Mouse (Mus musculus) embryonic facial prominence, embryonic 15.5 days (tissue): ENCODE results near the gene Cers6. TPM values are rescaled to one million over a fixed set of nuclear protein-coding genes. Genes with fewer than 3 reads are reported as not detected.

Experiments used
- ATAC-seq: fragments of 200-750 bp; cut with Nextera tagmentation; 2 replicates; pipeline ENCODE4 v1.8.0; 2017; ENCODE audit warnings: low read depth, moderate TSS enrichment; ENCODE audit not compliant: insufficient number of reproducible peaks, low FRiP score, low TSS enrichment
- H3K27ac ChIP-seq: fragments of 300-500 bp; sonication (generic); replicated peaks from 2 replicates; pipeline ENCODE4 v1.5.1; 2015; ENCODE audit warnings: mild to moderate bottlenecking, inconsistent platforms
- H3K27me3 ChIP-seq: fragments of 300-500 bp; sonication (generic); 2 replicates; pipeline ENCODE4 v1.6.1; 2015; ENCODE audit warnings: inconsistent platforms
- H3K36me3 ChIP-seq: fragments of 300-500 bp; sonication (generic); 2 replicates; pipeline ENCODE4 v1.6.1; 2015; ENCODE audit warnings: mild to moderate bottlenecking, inconsistent platforms
- H3K4me1 ChIP-seq: fragments of 300-500 bp; sonication (generic); 2 replicates; pipeline ENCODE4 v1.6.1; 2015; ENCODE audit warnings: inconsistent platforms
- H3K4me2 ChIP-seq: fragments of 300-500 bp; sonication (generic); replicated peaks from 2 replicates; pipeline ENCODE4 v1.6.1; 2015; ENCODE audit warnings: mild to moderate bottlenecking, inconsistent platforms
- H3K4me3 ChIP-seq: fragments of 300-500 bp; sonication (generic); replicated peaks from 2 replicates; pipeline ENCODE4 v1.5.1; 2015; ENCODE audit warnings: mild to moderate bottlenecking, inconsistent platforms
- H3K9ac ChIP-seq: fragments of 300-500 bp; sonication (generic); 2 replicates; pipeline ENCODE4 v1.6.1; 2015; ENCODE audit warnings: inconsistent platforms
- H3K9me3 ChIP-seq: fragments of 300-500 bp; sonication (generic); replicated peaks from 2 replicates; pipeline ENCODE4 v1.6.1; 2016; ENCODE audit warnings: inconsistent platforms
- WGBS: fragments of 180-500 bp; shearing (Covaris S2); methylation state at CpG from one replicate; pipeline ENCODE4 v1.1.7; 2015; 5-methylcytosine and 5-hydroxymethylcytosine counted together
- polyA plus RNA-seq: library from polyadenylated mRNA; unstranded; fragments of >200 nt; fragmentation: Nextera tagmentation; extraction: Ambion mirVana; gene quantifications from 2 replicates; pipeline ENCODE4 v1.2.1, GENCODE M21; 2015

Gene Cers6
- polyA plus RNA-seq, 1 experiment from 2014 or later, result 34.3 TPM

DNA sequence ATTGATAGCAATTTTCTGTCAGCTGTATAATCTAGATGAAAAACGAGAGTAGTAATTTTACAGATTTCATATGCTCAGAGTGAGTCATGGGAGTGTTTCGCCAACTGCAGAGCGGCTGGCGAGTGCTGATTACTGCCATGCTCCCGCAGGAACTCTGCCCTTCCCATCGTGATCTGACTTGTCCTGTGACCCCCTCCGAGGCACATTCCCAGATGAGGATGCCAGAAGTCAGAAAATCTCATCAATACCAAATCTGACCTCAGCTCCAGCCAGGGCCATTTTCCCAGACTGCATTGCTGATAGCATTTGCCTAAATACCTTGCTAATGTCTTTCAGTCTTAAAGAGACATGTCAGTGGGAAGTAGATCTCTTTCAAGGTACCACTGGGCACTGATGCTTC, 187.9 kb downstream of the Cers6 start:
- WGBS, result 48% methylated on average over 7 of the region's 7 CpGs
- ATAC-seq, result no peak
- Histone ChIP-seq H3K4me1 (no peaks in the 10 kb centered on the region), H3K4me2 (no peak overlapping the region), H3K27ac (no peak overlapping the region), H3K9ac (no peak overlapping the region), H3K4me3 (no peak overlapping the region), H3K9me3 (no peaks in the 10 kb centered on the region), H3K36me3 (no peaks in the 10 kb centered on the region), H3K27me3 (no peaks in the 10 kb centered on the region)

DNA sequence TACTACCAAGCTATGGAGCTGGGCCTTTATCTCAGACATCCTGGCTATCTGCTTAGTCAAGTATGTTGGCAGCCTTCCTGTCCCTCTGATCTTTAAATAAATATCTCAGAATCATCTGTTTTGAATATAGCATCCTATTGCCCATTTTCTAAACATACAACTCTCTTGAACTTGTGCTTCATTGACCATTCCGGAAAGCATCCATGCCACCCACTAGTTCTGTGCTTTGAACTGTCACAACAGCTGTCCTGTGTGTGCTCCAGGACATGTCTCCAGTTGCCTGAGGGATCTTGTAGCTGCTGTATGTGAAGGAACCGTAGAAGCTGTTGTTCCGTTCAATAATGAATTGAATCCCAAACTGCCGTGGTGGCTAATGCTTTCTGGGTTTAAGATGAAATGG, 188.9 kb downstream of the Cers6 start:
- H3K4me3 ChIP-seq, result no peak overlapping the region
- no peaks in the 10 kb centered on the region for H3K9me3 ChIP-seq
- no peaks in the 10 kb centered on the region for H3K36me3 ChIP-seq
- ATAC-seq, result no peak
- H3K27ac ChIP-seq, result no peak overlapping the region
- H3K27me3 ChIP-seq, result no peaks in the 10 kb centered on the region
- no peak overlapping the region for H3K9ac ChIP-seq
- H3K4me2 ChIP-seq, result no peak overlapping the region
- H3K4me1 ChIP-seq, result no peaks in the 10 kb centered on the region
- WGBS, result 57% methylated on average over 4 of the region's 4 CpGs

DNA sequence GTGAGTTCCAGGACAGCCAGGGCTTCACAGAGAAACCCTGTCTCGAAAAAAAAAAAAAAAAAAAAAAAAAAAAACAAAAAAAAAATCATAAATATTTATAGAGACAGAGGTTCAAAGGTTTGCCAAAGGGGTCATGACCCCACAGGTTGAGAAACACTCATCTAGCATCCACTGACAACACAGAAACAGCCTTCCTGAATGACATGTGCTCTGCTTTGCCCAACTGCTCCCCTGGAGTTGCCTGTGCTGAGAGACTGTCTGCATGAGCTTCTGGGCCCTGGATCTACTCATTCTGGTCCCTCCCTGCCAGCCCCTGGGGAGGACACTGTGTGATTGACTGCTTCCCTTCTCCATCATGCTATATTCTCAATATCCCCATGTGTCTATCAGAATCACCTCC, 190.4 kb downstream of the Cers6 start:
- H3K4me3 ChIP-seq, result no peak overlapping the region
- H3K27me3 ChIP-seq, result no peaks in the 10 kb centered on the region
- no peaks in the 10 kb centered on the region for H3K36me3 ChIP-seq
- 67% methylated on average over 1 of the region's 1 CpGs for WGBS
- H3K27ac ChIP-seq, result no peak overlapping the region
- no peak overlapping the region for H3K4me2 ChIP-seq
- H3K4me1 ChIP-seq, result no peaks in the 10 kb centered on the region
- no peaks in the 10 kb centered on the region for H3K9me3 ChIP-seq
- no peak for ATAC-seq
- H3K9ac ChIP-seq, result no peak overlapping the region

DNA sequence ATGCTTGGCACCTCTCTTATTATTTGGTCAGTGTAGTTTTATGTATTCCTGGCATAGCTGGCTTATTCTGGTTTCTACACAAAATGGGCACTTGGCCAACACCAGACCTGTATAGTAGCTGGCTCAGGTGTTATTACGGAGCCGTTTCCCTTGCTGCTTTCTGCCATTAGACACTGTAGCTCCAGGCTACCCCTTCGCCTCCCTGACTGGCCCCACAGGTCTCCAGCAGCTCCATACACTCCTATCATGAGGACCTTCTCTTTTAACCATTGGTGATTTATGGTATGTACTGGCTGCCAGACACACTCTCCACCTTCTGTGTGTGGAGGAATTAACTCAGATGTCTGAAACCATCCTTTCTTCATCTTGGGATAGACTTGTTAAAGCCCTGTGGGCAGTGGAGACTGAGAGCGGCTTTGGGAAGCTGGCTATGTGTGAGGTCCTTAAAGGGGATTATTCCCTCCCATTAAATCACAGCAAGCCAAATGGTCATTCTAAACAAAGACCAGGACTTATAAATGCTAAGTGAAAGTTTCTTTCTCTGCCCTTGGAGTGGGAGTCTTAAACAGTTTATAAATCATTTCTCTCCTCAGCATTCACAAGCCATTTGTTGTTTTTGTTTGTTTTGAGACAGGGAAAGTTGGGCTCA, 192.1 kb downstream of the Cers6 start:
- no peak overlapping the region for H3K4me3 ChIP-seq
- H3K4me2 ChIP-seq, result no peak overlapping the region
- ATAC-seq, result no peak
- no peaks in the 10 kb centered on the region for H3K36me3 ChIP-seq
- 64% methylated on average over 4 of the region's 4 CpGs for WGBS
- H3K9ac ChIP-seq, result no peak overlapping the region
- H3K27me3 ChIP-seq, result no peaks in the 10 kb centered on the region
- no peak overlapping the region for H3K27ac ChIP-seq
- H3K9me3 ChIP-seq, result no peaks in the 10 kb centered on the region
- H3K4me1 ChIP-seq, result no peaks in the 10 kb centered on the region

DNA sequence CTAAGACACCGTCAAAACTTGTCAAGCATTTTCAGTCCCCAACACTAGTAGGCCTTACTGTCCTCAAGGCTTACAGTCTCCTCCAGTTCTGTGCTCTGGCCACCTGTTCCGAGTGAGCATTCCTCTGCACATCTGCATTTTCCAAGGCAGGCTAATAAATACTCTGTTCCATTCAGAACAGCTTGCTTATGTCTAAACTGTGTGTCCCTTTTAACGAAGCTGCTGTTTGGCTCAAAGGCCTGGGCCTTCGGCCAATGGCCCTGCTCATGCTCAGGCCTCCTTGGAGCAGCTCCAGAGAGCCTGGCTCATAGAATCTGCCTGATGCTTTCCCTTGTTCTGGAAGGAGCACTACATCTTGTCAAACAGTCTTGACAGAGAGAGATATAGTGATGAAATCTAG, 193.0 kb downstream of the Cers6 start:
- no peak overlapping the region for H3K4me3 ChIP-seq
- H3K27ac ChIP-seq, result no peak overlapping the region
- no peaks in the 10 kb centered on the region for H3K4me1 ChIP-seq
- 69% methylated on average over 4 of the region's 4 CpGs for WGBS
- no peaks in the 10 kb centered on the region for H3K9me3 ChIP-seq
- no peaks in the 10 kb centered on the region for H3K27me3 ChIP-seq
- H3K36me3 ChIP-seq, result no peaks in the 10 kb centered on the region
- ATAC-seq, result peak; percentile 54; the same call in 1 of the 2 replicates
- no peak overlapping the region for H3K4me2 ChIP-seq
- no peak overlapping the region for H3K9ac ChIP-seq

DNA sequence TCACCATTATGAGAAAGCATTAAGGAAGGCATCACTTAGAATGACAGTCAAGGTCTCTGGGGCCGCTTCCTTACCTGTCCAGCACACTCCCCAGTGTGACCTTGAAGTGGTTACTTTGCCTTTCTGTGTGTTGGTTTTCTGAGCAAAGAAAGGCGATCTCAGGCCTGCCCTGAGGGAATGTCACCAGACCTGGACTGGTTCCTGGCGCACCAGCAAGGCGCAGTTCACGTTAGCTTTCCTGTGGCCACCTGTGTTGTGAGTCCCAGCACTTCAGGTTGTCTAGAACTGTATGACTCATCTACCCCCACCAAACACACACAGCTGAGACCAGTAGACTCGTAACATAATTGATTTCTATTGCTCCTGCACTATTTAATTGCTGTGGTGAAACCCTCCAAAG, 193.9 kb downstream of the Cers6 start:
- Histone ChIP-seq H3K36me3 (no peaks in the 10 kb centered on the region), H3K4me2 (no peak overlapping the region), H3K27me3 (no peaks in the 10 kb centered on the region), H3K27ac (no peak overlapping the region), H3K9me3 (no peaks in the 10 kb centered on the region), H3K9ac (no peak overlapping the region), H3K4me1 (no peaks in the 10 kb centered on the region), H3K4me3 (no peak overlapping the region)
- WGBS, result 91% methylated on average over 6 of the region's 6 CpGs
- no peak for ATAC-seq

DNA sequence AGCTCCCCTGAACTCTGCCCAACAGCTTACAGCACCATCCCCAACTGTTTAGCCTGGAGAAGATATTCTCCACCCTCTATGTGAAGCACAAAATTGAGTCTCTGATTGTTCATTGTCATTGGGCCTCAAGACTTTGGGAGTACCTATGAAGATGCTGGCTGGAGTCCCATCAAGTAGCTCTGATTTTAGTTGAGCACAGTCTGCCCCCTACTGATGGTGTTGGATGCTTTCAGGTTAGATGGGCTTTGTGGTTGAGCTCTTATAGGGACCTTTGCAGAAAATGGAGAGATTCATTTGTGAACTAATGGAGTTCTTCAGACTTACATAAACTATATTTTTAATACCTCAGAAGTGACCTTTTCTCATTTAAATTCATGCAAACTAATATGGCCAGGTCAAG, 200.1 kb downstream of the Cers6 start:
- no peak for ATAC-seq
- Histone ChIP-seq H3K27ac (no peak overlapping the region), H3K4me2 (no peak overlapping the region), H3K36me3 (no peaks in the 10 kb centered on the region), H3K4me3 (no peak overlapping the region), H3K9ac (no peak overlapping the region), H3K27me3 (no peaks in the 10 kb centered on the region), H3K9me3 (no peaks in the 10 kb centered on the region), H3K4me1 (no peaks in the 10 kb centered on the region)

DNA sequence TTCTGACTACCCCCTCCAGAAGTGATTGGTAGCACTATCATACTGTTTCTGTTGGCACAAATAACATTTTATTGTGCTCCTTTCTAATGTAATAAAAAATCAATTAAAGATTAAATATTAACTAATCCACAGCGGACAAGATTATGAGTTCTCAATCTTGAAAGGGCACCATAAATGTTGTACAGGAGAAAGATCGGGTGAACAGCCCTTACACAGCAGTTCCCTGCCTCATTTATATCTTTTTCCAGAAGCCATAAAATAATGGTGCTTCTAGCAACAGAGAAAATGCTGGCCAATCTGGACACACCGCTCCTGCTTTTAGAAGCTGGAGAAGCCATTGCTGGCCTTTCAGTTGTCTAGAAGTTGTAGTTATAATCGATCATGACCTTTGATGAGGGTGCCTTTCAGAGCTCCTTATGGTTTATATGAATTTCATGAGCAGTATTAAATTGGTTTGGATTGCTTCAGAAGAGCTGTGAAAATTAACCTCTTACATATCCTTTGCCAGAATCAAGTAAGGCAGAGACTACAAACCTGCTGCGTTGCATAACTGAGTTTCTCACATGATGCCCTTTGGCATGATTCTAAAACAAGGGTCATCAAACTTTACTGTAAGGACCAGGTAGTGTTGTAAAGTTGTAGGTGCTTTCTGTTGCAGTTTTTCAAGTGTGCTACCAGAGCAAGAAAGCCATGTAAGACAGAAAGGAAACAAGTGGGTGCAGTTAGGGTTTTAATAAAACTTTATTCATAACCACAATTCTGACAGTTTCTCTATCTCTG, 200.9 kb downstream of the Cers6 start:
- H3K4me2 ChIP-seq, result no peak overlapping the region
- H3K27ac ChIP-seq, result no peak overlapping the region
- H3K4me1 ChIP-seq, result no peaks in the 10 kb centered on the region
- no peak overlapping the region for H3K4me3 ChIP-seq
- H3K9ac ChIP-seq, result no peak overlapping the region
- H3K27me3 ChIP-seq, result no peaks in the 10 kb centered on the region
- no peaks in the 10 kb centered on the region for H3K9me3 ChIP-seq
- no peak for ATAC-seq
- WGBS, result 92% methylated on average over 5 of the region's 5 CpGs
- H3K36me3 ChIP-seq, result no peaks in the 10 kb centered on the region

DNA sequence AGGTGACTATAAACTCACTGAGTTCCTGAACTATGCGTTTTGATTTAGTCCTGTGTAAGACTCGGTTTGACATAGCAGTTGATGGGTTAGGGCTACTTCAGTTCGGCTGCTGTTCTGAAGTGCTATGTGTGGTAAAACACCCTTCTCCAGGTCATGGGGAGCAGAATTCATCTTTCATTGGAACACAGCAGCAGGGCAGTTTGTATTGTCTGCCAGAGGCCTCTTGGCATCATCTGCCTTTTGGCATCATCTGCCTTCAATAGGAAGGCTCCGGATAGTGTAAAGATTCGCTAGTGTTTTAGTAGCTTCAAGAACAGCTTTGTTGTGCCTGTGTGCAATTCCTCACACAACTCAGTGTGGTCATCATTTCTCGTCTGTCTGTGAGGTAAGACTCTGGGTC, 203.5 kb downstream of the Cers6 start:
- Histone ChIP-seq H3K9ac (no peak overlapping the region), H3K4me1 (no peaks in the 10 kb centered on the region), H3K27ac (no peak overlapping the region), H3K4me3 (no peak overlapping the region), H3K27me3 (no peaks in the 10 kb centered on the region), H3K9me3 (no peaks in the 10 kb centered on the region), H3K4me2 (no peak overlapping the region), H3K36me3 (no peaks in the 10 kb centered on the region)
- 86% methylated on average over 6 of the region's 6 CpGs for WGBS
- no peak for ATAC-seq

DNA sequence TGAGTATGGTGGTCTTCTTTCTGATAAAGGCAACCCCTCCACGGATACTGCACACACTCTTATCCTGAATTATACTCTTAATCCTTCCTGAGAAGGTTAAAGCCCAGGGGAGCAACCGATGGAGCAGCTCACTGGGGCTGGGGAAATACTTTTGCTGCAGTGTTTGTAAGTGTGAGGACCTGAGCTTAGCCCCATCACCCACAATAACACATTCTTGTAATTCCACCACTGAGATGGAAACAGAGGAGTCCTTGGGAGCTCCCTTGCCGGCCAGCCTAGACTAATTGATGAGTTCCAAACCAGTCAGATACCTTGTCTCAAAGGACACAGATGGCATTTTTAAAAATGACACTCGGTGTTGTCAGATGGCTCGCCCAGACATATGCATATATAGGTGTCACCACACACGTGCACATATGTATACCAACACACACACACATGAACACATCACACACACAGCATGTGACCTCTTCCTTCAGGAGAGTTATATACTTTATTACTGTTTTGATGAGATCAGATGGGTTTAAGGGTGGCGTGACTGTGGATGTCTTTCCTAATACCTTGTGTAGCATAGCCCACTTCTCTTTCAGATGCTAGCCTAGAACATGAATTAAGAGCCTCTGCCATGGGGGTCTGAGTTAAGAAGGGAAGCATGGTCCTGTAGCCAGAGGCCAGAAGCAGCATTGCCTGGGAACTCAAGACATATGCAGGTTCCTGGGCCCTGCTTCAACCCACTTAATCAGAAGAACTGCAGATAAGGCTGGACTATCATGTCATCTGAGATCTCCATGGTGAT, 210.4 kb downstream of the Cers6 start:
- H3K27ac ChIP-seq, result no peak overlapping the region
- no peaks in the 10 kb centered on the region for H3K36me3 ChIP-seq
- H3K9ac ChIP-seq, result no peak overlapping the region
- 0 out of 2 replicates have a peak, but pooled peaks cover 5% of the 10 kb centered on the region for H3K4me1 ChIP-seq
- no peak for ATAC-seq
- no peak overlapping the region for H3K4me2 ChIP-seq
- H3K4me3 ChIP-seq, result no peak overlapping the region
- no peaks in the 10 kb centered on the region for H3K27me3 ChIP-seq
- 64% methylated on average over 7 of the region's 7 CpGs for WGBS
- no peaks in the 10 kb centered on the region for H3K9me3 ChIP-seq

DNA sequence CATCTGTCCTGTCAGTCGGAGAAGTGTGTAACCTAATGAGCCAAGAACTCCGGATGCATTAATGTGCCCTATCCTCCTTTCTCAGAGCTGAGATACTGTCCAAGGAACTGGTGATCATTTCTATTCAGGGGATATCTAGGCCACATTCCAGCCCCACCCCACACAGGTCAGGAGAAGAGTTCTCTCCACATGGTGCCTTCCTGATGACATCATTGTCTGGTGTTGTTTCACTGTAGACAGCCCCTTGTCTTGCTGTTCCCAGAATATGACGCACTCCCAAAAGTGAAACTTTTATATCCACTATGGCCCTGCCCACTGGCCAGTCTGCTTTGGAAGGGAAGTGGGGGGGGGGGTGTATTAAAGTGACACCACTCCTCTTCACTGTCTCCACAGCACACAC, 215.9 kb downstream of the Cers6 start:
- H3K4me1 ChIP-seq, result 0 out of 2 replicates have a peak, but pooled peaks cover 5% of the 10 kb centered on the region
- no peaks in the 10 kb centered on the region for H3K27me3 ChIP-seq
- no peak for ATAC-seq
- no peak overlapping the region for H3K4me3 ChIP-seq
- H3K9ac ChIP-seq, result no peak overlapping the region
- H3K4me2 ChIP-seq, result no peak overlapping the region
- H3K27ac ChIP-seq, result no peak overlapping the region
- H3K9me3 ChIP-seq, result no peaks in the 10 kb centered on the region
- WGBS, result 77% methylated on average over 3 of the region's 3 CpGs
- H3K36me3 ChIP-seq, result no peaks in the 10 kb centered on the region
